Mouse (Mus musculus) brain, embryonic 14.5 days (tissue): ENCODE results near the gene Fa2h.

Experiments used
- CTCF ChIP-seq: fragments of 200-500 bp; IDR thresholded peaks from 2 replicates; pipeline ENCODE4 v1.5.1; 2012; ENCODE audit warnings: inconsistent platforms, mild to moderate bottlenecking, moderate library complexity, borderline replicate concordance; ENCODE audit not compliant: insufficient read depth, insufficient read length; ENCODE audit errors: extremely low read depth
- POLR2A ChIP-seq: fragments of 200-500 bp; IDR thresholded peaks from 2 replicates; pipeline ENCODE4 v1.6.1; 2012; ENCODE audit warnings: mild to moderate bottlenecking, inconsistent platforms, borderline replicate concordance; ENCODE audit not compliant: poor library complexity, insufficient read depth, insufficient read length, severe bottlenecking; ENCODE audit errors: extremely low read depth

GRCm38 (mm10) chr8:111419171-111419570, 25.5 kb upstream of the Fa2h start:
- TF ChIP-seq CTCF (no peak), POLR2A (no peak)
